Mouse (Mus musculus): ENCODE data around the gene Krt33b.

The Krt33b gene

DNA sequence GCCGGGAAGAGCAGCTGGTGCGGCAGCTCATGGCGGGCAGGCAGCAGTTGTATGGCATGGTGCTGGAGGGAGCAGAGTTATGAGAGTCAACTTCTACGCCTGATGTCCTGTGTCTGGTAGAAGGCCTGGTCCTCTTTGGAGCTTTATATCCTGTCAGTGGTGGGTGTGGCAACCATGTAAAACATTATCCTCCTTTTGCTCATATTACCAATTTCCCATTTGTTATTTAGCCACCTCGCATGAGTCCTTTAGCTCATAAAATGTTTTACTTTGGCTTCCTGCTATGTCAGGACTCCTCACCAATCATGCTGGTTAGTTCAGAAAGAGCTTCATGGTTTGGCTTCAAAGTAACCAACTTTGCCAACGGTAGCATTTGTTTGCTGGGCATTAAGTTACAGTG lies at the start of gene Krt33b:
Gene Krt33b (minus strand): TSS at position 101 of the 400 bp plus-strand sequence.
- DNase-seq = no peak

DNA sequence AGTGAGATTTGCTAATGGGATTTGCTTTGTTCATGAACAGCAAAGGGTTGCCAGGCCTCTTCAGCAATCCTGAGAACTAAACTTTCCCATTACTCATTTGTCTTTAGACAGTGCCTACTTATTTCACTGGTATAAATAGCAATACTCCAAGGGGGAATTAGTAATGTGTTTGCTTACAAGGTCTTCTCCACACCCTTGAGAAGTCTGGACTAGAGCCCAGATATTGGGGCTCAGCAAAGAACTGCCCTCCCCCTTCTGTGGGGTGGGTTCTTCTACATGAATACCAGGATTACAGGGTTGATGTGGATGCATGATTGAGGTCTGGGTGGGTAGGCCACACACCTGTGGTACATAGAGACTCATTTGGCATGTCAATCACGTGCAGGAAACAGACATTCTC lies 44.2 kb upstream of the Krt33b start:
- no peak for DNase-seq

DNA sequence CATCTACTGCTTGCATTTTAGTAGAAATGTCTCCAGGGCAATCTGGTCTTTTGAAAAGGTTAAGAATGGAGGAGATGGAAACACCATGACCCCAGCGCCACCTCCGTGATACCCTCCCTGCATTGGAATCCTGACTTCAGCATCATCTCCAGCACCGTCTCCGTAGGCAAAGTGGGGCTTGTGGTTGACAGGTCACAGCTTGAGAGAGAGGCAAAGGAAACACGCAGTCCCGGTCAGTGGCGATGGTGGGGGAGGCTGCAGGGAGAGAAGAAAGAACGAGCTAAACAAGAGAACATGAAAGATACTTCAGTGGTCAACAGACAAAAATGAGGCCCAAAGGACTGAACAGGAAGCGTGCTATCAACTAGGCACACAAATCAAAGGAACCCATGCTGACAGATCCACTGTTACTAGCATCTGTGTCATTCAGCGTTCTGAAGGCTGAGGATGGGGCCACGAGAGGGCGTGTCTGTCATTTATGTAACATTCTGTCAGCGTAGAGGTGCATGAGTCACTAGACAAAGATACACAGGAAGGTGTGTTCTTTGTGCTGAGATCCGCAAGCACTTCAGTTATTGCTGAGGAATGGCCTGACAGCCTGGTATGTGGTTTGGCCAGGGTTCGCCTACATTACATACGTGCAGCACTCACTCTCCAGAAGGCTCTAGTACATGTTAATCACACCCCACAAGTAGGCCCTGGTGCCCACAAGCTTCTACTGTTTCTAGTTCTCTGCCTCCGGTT lies 37.8 kb upstream of the Krt33b start:
- DNase-seq = no peak

DNA sequence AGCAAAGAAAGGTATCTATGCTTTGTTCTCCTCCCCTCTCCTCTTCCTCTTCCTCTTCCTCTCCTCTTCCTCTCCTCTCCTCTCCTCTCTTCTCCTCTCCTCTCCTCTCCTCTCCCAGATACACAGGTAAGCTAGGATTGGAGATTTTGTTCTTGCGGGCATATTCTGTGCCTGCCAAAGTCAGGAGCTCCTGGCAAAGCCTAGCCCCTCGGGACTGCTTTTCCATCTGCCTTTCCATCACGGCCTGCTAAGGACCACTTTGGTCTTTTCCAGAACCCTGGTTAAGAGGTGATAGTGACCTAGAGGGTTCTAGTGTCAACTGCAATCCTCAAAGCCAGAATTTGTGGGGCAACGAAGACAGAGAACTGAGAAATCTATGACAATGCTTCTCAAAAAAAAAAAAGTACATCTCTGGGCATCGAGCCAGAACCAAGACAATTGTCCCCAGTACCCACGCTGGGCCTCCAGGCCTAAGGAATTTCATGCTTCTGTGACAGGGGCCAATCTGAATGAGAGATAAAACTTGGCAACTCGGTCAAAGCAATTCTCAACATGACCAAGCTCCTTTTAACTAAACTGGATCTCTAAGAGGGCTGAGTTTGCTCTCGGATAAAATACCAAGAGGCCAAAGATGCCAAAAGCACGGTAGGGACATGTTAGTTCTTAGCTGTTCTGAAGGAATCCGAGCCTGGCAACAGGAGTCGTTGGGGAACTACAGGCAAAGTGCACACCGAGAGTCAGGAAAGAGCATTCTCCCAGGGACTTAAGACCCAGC lies 36.8 kb upstream of the Krt33b start:
- DNase-seq = no peak

DNA sequence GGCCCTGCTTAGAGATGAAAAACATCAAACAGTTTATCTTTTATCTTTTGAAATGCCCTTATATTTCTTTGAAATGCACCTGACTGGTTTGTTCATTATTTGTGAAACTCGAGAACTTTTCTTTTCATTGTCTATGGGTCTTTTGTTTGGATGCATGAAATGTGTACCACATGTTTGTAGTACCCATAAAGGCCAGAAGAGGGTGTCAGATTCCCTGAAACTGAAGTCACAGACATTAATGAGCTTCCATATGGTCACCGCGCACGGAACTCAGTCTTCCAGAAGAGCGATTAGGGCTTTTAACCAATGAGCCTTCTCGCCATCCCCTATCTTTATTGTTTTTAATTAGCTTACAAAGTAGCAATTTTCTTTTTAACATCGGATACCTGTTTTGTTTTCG lies 29.2 kb upstream of the Krt33b start:
- no peak for DNase-seq

DNA sequence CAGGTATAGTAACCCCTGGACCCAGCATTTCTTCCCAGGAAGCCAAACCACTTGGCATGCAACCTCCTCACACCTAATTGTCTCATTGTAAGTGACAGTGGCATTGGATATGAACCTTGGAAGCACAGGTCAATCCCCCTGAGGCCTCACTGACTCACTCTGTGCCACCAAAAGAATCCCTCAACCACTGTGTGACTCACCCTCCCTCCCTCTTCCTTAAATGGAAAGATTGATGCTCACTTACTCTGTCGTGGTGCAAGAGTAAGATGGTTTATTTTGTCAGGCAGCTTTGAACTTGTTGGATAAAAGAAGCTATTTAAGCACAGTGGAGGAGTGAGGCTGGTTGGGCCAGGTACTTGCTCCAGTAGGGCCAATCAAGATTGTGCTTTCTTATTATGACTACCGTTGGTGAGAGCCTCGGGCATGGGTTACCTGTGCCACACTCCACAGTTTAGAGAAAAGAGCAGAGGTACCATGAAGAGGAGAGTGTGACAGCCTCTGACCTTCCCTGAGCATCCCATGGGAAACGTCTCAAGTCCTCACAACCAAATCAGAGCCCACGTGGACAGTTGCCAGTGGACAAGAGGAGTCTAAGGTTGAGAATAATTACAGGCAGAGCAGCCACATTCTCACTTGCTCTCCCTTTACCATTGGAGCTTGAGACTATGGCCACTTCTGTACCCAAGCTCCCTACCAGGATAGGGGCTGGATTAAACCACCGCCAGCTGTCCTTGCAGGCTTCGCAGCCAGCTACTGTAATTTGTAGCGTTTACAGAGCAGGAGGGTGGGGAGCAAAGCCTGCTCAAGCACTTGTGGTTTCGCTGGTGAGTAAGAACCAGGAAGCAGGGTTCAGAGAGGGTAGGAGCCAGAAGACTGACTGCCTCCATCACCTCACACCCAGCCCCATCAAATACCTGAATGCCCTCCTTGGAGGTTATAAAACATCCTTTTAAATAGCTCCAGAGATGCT lies 26.3 kb upstream of the Krt33b start:
- no peak for DNase-seq

DNA sequence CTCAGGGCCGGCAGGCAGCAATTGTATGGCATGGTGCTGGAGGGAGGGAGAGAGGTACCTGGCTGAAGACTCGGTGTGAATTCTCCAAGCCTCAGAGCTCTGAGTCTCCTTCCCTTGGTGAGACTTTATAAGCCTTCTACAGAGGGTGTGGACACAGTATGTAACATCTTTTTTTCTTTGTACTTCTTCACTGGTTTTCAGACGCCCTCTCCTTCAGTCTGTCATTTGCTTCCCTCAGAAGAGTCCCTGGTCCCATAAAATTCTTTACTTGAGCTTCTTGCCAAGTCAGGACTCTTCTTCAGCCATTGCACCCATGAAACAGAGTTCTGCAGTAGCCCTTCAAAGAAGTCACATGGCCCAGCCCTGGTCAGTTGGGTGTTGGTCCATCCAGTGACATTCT lies 20.8 kb upstream of the Krt33b start, which contains the start of gene Krt31:
Gene Krt31 (minus strand): TSS at position 101 of the 400 bp plus-strand sequence.
- no peak for DNase-seq

DNA sequence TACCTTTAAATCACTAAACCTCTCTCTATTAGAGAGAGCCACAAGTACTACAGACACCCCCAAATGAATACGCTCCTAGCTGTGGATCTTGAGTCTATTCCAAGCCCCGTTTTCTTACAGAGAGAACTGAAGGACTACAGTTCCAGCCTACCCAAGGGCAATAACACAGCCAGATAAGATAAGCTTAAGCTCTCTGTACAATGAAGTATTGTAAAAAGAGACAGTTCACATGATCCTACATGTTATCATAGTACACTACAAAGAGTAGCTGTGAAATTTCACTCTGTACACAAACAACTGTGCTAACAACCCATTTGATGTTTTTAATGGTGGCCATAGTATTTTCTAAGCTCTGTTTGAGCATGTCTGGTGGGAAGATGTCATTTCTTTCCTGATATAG lies 17.5 kb upstream of the Krt33b start:
- no peak for DNase-seq

DNA sequence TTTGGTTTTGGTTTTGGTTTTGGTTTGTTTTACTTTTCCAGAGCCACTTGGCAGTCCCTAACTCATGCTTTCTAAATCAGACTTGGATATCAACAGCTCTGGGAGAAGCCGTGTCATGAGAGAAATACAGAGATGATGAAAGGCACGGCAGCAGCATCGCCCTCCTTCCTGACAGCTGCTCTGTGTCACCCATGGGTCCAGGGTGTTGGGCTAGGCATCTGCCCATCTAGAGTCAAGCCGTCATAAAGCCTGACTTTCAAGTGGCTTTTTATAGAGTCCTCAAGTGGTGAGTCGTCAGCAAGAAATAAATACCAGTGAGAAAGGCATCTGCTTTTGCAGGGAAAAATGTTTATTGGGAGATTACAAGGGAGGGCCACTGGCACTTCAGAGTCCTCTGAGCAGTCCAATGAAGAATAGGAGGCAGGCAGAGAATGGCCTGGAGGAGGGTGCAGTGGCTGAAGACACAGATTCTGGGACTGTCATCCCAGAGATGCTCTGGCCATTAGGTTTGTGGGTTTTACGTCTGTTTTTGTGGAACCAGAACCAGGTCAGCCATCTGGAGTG lies 16.7 kb upstream of the Krt33b start:
- no peak for DNase-seq

DNA sequence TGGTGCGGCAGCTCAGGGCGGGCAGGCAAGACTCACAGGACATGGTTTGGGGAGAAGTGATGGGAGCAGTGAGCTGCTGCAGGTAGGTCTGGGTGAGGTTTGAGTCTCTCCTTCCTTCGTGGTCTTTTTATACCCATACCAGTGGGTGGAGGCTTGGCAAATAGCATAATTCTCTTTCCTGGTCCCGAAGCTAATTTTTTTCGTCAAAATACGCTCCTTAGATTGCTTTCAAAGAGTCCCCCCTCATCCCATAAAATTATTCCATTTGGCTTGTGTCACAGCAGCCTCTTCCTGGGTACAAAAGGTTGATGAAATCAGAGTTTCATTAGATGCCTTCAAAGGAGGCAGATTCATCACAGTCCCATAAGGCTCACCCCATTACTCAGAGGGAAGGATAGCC lies 11.8 kb upstream of the Krt33b start, which contains the start of gene Krt34:
Gene Krt34 (minus strand): TSS at position 101 of the 400 bp plus-strand sequence.
- DNase-seq = no peak

DNA sequence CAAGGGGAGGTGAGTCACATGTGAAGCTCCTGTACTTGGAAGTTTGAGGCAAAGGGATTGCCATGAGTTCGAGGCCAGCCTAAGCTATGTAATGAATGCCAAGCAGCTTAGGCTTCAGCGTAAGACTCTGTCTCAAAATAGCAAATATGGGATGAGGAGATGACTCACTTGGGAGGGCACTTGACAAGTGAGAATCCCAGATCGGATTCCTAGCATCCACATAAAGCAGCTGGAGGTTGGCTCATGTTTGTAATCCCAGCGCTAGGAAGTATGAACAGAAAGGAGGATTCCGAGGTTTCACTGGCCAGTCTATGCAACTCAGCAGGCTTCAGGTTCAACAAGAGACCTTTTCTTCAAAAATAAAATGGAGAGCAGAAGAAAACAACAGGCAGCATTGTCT lies 8.2 kb downstream of the Krt33b start:
- DNase-seq = no peak

DNA sequence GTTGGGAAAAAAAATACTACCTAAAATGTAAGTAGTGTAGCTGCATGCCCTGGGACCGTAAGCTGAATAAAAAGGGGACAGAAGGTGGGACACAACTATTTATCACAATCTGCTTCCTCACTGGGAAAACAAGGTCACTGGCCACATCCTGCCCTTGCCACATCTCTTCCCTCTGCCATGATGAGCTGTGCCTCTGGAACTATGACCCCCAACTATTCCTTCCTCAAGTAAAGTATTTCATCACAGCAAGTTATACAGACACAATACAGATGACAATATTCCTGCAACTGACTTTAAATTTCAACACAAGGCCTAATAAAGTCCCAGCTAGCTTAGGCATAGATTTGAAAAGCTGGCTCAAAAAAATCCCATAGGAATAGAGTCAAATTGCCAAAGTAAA lies 10.2 kb downstream of the Krt33b start:
- DNase-seq = no peak

DNA sequence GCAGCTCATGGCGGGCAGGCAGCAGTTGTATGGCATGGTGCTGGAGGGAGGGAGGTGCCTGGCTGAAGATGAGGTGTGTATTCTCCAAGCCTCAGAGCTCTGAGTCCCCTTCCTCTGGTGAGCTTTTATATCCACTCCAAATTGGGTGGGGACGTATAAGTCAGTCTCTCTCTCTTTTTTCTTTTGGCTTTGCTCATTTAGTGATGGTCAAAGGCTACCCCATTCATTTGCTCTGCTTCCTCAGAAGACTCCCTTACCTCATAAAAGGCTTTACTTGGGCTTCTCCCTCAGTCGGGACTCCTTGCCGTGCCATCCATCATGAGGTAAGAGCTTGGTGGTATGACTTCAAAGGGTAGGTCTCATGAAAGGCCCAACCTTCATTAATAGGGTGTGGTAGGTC lies 13.6 kb downstream of the Krt33b start, which contains the start of gene Krt33a:
Gene Krt33a (minus strand): TSS at position 101 of the 400 bp plus-strand sequence.
- DNase-seq = no peak

DNA sequence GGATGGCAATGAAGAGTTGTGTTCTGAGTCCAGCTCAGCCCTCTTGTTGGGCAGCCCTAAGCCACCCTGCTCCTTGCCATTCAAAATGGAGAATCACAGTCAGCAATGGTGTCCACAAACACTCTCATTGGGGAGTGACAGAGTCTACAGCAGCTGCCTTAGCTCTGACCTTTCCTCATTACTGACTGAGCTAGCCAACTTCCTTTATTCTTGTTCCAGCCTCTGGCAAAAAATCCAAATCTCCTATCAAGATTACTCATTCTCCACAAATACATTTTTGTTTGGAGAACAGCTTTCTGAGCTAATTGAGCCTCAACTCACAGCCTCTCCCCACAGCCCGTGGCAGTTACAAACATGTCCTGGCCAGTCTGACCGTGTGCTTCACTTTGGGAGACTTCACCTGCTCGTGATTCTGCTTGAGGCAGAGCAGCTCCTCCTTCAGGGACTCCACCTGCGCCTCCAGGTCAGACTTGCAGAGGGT lies 15.9 kb downstream of the Krt33b start:
- DNase-seq = no peak

DNA sequence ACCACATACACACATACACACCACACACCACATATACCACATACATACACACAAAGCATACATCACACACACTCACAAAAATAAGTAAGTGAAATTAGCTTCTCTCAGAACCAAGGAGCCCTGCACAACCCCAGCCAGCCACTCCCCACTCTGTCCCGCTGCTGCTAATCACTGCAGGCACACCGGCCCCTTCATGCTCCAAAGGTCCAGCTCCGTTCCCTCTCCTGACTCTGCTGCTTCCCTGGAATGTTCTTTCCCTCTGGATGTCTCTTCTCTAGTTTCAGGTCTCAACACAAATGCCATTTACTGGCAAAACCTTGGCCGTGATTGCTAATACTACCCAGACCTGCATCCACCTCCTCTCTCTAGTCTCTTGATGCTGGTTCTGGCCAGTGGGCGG lies 19.0 kb downstream of the Krt33b start:
- no peak for DNase-seq

DNA sequence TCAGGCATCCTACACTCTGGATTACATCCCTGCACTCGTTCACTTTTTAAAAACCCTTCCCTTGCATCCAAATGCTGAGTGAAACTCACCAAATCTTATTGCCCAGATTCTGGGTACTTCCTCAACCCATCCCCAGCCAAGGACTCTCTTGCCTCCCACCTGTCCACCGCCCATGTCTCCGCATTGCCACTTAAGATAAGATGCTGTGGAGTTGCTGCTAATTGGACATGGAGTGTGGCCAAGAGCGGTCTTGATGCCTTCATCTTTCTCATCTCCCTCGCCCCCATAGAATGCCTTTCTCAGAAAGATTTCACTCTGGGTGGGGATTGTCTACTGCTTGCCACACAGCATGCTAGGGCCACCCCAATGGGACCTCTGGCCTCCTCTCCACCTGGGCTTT lies 21.3 kb downstream of the Krt33b start:
- no peak for DNase-seq

DNA sequence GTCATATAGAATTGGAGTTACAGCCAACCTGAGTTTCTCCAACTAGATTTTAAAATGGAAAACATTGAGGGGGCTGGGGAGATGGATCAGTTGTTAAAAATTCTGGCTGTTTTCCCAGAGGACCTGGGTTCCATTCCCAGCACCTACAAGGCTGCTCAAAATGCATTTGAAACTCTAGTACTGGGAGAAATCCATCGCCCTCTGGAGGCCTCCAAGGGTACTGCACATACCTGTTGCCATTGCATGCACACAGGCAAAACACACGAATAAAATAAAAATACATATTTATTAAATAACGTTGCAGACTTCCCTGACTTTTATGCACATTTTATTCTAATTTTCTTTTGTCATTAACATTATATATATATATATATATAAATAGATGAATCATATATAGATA lies 23.0 kb downstream of the Krt33b start:
- DNase-seq = no peak

DNA sequence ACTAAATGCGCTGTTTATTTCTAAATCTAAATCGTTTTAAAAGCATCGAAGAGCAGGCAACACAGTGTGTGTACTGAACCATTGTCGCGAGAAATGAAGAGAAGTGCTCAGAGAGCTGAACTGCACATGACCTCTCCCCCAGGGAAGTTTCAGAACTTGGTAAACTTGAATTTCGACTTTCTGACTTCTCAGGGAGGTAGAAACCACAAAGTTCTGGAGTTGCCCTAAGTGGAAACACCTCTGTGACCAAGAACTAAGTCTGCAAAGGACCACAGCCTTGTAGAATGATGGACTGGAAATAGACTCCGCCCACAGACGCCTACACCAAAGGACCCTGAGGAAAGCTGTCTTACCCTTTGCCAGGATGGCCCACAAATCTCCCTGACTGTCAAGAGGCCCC lies 23.8 kb downstream of the Krt33b start:
- DNase-seq = no peak

DNA sequence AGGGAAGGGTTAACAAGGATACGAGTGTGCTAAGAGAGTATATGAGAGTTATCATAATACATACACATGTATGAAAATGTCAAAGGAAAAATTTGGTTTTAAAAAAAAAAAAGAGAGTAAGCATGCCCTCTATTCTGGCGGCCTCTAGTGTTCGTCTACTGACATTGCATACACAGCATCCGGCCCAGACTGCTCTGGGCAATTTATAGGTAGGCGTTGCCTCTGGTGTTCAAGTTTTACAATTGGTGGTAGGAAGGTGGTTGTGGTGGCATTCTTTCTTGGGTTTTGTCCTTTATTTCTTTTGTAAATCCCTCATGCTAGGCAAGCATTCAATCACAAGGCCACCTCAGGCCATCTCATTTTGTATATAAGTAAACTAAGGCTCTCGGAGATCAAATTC lies 24.8 kb downstream of the Krt33b start:
- DNase-seq = peak in 1 of 2 experiments; percentile 14

DNA sequence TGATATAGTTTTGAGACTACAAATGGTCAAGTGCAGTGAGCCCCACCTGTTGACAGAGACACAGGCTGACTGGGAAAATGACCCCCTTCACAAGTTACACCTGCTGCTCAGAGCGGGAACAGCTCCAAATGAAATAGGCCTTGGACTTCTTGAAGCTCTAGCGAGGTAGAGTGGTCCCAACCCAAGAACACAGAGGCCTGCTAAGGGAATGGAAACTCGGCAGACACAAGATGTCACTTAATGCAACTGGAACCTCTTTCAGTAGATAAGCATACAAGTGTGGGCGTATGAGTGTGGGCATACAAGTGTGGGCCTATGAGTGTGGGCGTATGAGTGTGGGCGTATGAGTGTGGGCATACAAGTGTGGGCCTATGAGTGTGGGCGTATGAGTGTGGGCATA lies 30.6 kb downstream of the Krt33b start:
- DNase-seq = no peak

DNA sequence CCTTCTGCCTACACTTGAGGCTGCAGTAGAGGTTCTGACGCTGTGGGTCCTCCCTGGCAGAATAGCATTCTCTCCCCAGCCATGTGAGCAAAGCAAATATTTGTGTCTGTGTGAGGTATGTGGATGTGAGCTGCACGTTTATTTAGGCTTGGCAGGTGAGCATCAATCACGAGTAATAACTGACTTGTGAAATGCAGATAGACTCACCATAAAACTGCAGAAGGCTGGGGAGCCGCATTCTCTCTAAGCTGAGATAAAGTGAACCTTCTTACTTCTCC lies 35.3 kb downstream of the Krt33b start:
- DNase-seq = no peak

DNA sequence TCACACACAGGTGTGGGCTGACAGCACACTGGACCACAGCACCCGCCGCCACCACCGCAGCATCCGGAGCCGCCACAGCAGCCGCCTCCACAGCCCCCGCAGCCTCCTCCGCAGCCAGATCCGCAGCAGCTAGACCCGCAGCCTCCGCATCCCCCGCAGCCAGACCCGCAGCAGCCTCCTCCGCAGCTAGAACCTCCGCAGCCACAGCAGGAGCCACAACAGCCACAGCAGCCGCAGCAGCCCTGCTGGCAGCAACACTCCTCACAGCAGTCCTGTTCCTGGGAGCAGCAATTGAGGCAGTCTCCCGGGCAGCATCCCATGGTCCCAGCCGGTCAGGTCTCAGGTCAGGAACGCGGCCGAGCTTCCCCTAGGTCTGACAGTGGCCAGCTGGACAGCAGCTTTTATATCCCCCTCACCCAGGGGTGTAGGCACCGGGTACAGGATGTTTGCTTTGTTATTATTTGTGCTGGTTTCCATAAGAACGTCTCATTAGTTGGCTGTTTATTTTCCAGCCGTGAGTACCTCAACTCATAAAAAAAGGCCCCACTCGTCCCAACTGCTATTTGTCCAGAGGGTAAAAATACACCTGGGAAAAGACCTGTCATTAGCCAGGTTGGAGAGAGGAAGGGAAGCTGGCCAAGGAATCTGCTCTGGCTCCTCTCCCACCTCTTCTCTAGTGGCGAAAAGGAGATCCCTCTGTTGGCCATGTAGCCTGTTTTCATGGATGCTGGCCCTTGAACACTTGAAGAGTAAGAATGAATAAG lies 35.9 kb downstream of the Krt33b start, which contains the start of gene Krtap17-1:
Gene Krtap17-1 (minus strand): TSS at position 375 of the 764 bp plus-strand sequence.
- no peak for DNase-seq

Data from spleen, adult 18-20 months (tissue).